ENCODE assay signal across 8 mouse cellular contexts in the genomic region with DNA sequence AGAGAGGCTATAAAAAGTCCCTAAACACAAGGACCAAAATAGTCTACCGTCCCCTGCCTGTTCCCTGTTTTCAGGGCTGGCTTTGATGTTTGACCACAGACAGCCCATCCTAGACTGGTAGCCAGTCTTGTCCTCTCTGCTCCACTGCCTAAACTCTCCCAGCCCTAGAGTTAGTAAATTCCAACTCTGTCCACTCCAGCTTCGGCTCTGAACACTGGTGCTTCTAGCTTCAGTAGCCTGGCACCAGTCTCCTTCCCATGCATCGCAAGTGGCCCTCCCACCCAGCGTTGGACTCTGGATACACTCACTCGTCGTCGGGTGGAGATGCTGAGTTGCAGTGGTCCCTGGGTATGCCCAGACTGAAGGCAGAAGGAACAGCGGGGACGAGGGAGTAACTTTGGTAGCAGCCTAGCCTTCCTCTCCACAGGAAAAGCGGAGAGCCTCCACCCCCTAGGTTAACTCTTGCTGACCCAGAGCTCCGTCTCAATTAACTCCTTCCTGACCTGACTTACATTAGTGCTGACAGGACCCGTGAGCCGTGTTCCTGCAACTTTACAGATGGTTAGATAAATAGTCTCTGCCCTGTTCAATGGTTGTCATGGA. TPM values are rescaled to one million over a fixed set of nuclear protein-coding genes. Genes with fewer than 3 reads are reported as not detected.
DNase-seq lines count a peak whose midpoint lies in the region; ATAC-seq lines count a peak whose summit lies in the region.

A gene (minus strand): TSS at position 385 of the 603 bp plus-strand sequence.

- peak within 1 kb of the TSS; percentile 46 for H3K4me3 ChIP-seq in kidney, embryonic 14.5 days (ENCODE audit: low read length)
- H3K4me3 ChIP-seq in heart, embryonic 11.5 days (ENCODE audit: low read depth, low read length): peak within 1 kb of the TSS; percentile 53

- H3K36me3 ChIP-seq in kidney, embryonic 14.5 days (ENCODE audit: control insufficient read depth, insufficient read depth, low read length): no peaks in the 10 kb centered on the region
- H3K36me3 ChIP-seq in heart, embryonic 11.5 days (ENCODE audit: control insufficient read depth, insufficient read depth, low read length): no peaks in the 10 kb centered on the region

- no peaks in the 10 kb centered on the region for H3K9me3 ChIP-seq in kidney, embryonic 14.5 days (ENCODE audit: control insufficient read depth, low read length)
- H3K9me3 ChIP-seq in heart, embryonic 11.5 days (replicated peaks; ENCODE audit: control insufficient read depth, low read length): no peaks in the 10 kb centered on the region

- H3K4me1 ChIP-seq in kidney, embryonic 14.5 days (ENCODE audit: control insufficient read depth, insufficient read depth, low read length): peaks cover 54% of the 10 kb centered on the region
- H3K4me1 ChIP-seq in heart, embryonic 11.5 days (ENCODE audit: control insufficient read depth, insufficient read depth, low read length): peaks cover 69% of the 10 kb centered on the region

- H3K9ac ChIP-seq in kidney, embryonic 14.5 days (ENCODE audit: low read depth, low read length): peak within 1 kb of the TSS; percentile 53; the same call in 1 of the 2 replicates
- H3K9ac ChIP-seq in heart, embryonic 11.5 days (ENCODE audit: low read depth, low read length): peak within 1 kb of the TSS; percentile 57

- H3K27ac ChIP-seq in kidney, embryonic 14.5 days (ENCODE audit: low read depth, low read length): peak within 1 kb of the TSS; percentile 63; the same call in 1 of the 2 replicates
- peak within 1 kb of the TSS; percentile 25; the same call in 1 of the 2 replicates for H3K27ac ChIP-seq in heart, embryonic 11.5 days (ENCODE audit: low read depth, low read length)

- H3K27me3 ChIP-seq in kidney, embryonic 14.5 days (ENCODE audit: control insufficient read depth, insufficient read depth, low read length): peaks cover 41% of the 10 kb centered on the region
- peaks cover 39% of the 10 kb centered on the region for H3K27me3 ChIP-seq in heart, embryonic 11.5 days (ENCODE audit: control insufficient read depth, insufficient read depth, low read length)

- H3K4me2 ChIP-seq in kidney, embryonic 14.5 days (replicated peaks; ENCODE audit: low read depth, low read length): peak within 1 kb of the TSS; percentile 79
- peak within 1 kb of the TSS; percentile 80 for H3K4me2 ChIP-seq in heart, embryonic 11.5 days

- WGBS in kidney, embryonic 14.5 days: under 1% methylated on average over 13 of the region's 13 CpGs
- 1% methylated on average over 13 of the region's 13 CpGs for WGBS in heart, embryonic 11.5 days (ENCODE audit: insufficient replicate concordance)

- no peak for DNase-seq in kidney, adult 9 months
- peak; percentile 49 to 64 for DNase-seq in kidney, postnatal 4 days
- DNase-seq in neural tube, embryonic 10.5 days (ENCODE audit: extremely low spot score, low spot score): peak; percentile 74
- no peak for DNase-seq in spleen, postnatal 14 days (ENCODE audit: low spot score in 2 of 2)

- ATAC-seq in kidney, embryonic 14.5 days (ENCODE audit: low FRiP score, low TSS enrichment): no peak
- ATAC-seq in heart, embryonic 11.5 days (replicated peaks; ENCODE audit: insufficient number of reproducible peaks, low FRiP score, low TSS enrichment): no peak
- no peak for ATAC-seq in granulocyte monocyte progenitor cell, adult 5-6 weeks (replicated peaks; ENCODE audit: poor library complexity, severe bottlenecking)
- no peak for ATAC-seq in erythroid progenitor cell, adult 5-6 weeks (replicated peaks; ENCODE audit: low FRiP score, poor library complexity, severe bottlenecking)

RNA-seq across cellular contexts. Expression of the gene that starts here (rescaled TPM):
- 9.2 and 12.8 TPM in 2 replicates for polyA plus RNA-seq in kidney, embryonic 14.5 days (2014; fragmentation: Nextera tagmentation; extraction: Ambion mirVana)
- 3.7 and 4.4 TPM in 2 replicates for polyA plus RNA-seq in heart, embryonic 11.5 days (2014; fragmentation: Nextera tagmentation; extraction: Ambion mirVana)
- not detected in 2 replicates for total RNA-seq in granulocyte monocyte progenitor cell, adult 5-6 weeks (2014; fragmentation: Nextera tagmentation)
- total RNA-seq in granulocyte monocyte progenitor cell, adult 5-6 weeks (2017): not detected in 2 replicates
- not detected in 2 replicates for total RNA-seq in erythroid progenitor cell, adult 5-6 weeks (2015; ENCODE audit: low replicate concordance)
- total RNA-seq in erythroid progenitor cell, adult 5-6 weeks (2017; ENCODE audit: low replicate concordance): not detected in 2 replicates

Comparison
In these comparisons a context has a peak if more than half of its experiments do, and no peak if none do; other contexts are left out.
1. DNase-seq: peak in kidney, postnatal 4 days (2 of 2) and neural tube, embryonic 10.5 days (single experiment); none in kidney, adult 9 months (single experiment) and spleen, postnatal 14 days (0 of 2).